Mouse (Mus musculus) ES-CJ7 (cell line): ENCODE results near the gene Slc25a36.

ENCODE experiments used
- DNase-seq: peaks from one replicate; pipeline ENCODE4 v3.0.0; 2011; ENCODE audit warnings: low read depth, low spot score

The Slc25a36 gene

GRCm38 (mm10) chr9:97110571-97111390, at the start of gene Slc25a36:
Slc25a36 (minus strand) TSS chr9:97111157.
- peak; percentile 99 for DNase-seq

- DNase-seq: no peak
These were observed 47.5 kb upstream of the Slc25a36 start for GRCm38 (mm10) chr9:97158412-97158811.

GRCm38 (mm10) chr9:97155981-97156380, 45.0 kb upstream of the Slc25a36 start:
- no peak for DNase-seq

- DNase-seq: no peak
These were observed 44.0 kb upstream of the Slc25a36 start for GRCm38 (mm10) chr9:97154956-97155355.

GRCm38 (mm10) chr9:97153006-97153405, 42.0 kb upstream of the Slc25a36 start:
- no peak for DNase-seq

- no peak for DNase-seq
These were observed 36.3 kb upstream of the Slc25a36 start for GRCm38 (mm10) chr9:97147270-97147669.

- DNase-seq: no peak
These were observed 34.4 kb upstream of the Slc25a36 start for GRCm38 (mm10) chr9:97145351-97145750.

GRCm38 (mm10) chr9:97143416-97143815, 32.5 kb upstream of the Slc25a36 start:
- DNase-seq: no peak

- DNase-seq: no peak
These were observed 31.6 kb upstream of the Slc25a36 start for GRCm38 (mm10) chr9:97142558-97142957.

- DNase-seq: peak; percentile 52
These were observed 30.8 kb upstream of the Slc25a36 start for GRCm38 (mm10) chr9:97141723-97142122.

GRCm38 (mm10) chr9:97140145-97140932, 29.4 kb upstream of the Slc25a36 start:
- no peak for DNase-seq

GRCm38 (mm10) chr9:97137678-97138077, 26.7 kb upstream of the Slc25a36 start:
- no peak for DNase-seq

GRCm38 (mm10) chr9:97137116-97137515, 26.2 kb upstream of the Slc25a36 start:
- no peak for DNase-seq

GRCm38 (mm10) chr9:97135866-97136265, 24.9 kb upstream of the Slc25a36 start:
- no peak for DNase-seq

GRCm38 (mm10) chr9:97133178-97133577, 22.2 kb upstream of the Slc25a36 start:
- DNase-seq: peak; percentile 76

GRCm38 (mm10) chr9:97130001-97130400, 19.0 kb upstream of the Slc25a36 start:
- no peak for DNase-seq

GRCm38 (mm10) chr9:97123934-97124692, 13.2 kb upstream of the Slc25a36 start:
- peak; percentile 45 for DNase-seq

- no peak for DNase-seq
These were observed 10.5 kb upstream of the Slc25a36 start for GRCm38 (mm10) chr9:97121432-97121831.

- peak; percentile 97 for DNase-seq
These were observed 3.3 kb upstream of the Slc25a36 start for GRCm38 (mm10) chr9:97114271-97114670.

- DNase-seq: peak; percentile 98
These were observed 2.6 kb upstream of the Slc25a36 start for GRCm38 (mm10) chr9:97113555-97113929.

GRCm38 (mm10) chr9:97112797-97113554, 2.0 kb upstream of the Slc25a36 start:
- DNase-seq: peak; percentile 52
